Mouse (Mus musculus): ENCODE measurements around the gene Mmrn1.

DNA sequence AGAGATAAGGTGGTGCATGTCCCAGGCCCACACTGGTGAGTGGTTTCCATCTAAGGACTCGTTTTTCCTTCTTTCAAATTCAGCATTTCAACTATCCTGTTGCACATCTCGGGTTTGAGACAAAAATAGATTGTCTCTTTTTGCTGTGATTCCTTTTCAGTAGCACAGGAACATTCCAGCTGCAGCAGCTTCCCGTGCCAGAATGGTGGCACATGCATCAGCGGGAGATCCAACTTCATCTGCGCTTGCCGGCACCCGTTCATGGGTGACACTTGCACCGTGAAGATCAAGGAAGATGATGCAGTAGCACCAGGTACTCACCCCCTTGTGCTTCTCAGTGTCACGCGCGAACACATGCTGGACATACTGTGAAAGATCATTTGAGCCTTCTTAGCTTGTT is 62.1 kb downstream of the Mmrn1 start:
- TF ChIP-seq CHD2 (IDR thresholded peaks at IDR 0.05; ENCODE audit: low read depth, low read length), result no peak
- no peak for TF ChIP-seq HCFC1 (IDR thresholded peaks at IDR 0.05; ENCODE audit: borderline replicate concordance, insufficient read depth, low read length)
- no peak for TF ChIP-seq ZC3H11A (IDR thresholded peaks at IDR 0.05; ENCODE audit: borderline replicate concordance, low read depth, low read length)
- TF ChIP-seq MAFK (IDR thresholded peaks at IDR 0.05; ENCODE audit: insufficient read depth, low read depth, low read length), result no peak
- no peak for TF ChIP-seq ZNF384 (IDR thresholded peaks at IDR 0.05; ENCODE audit: low read depth, low read length)
